Mouse (Mus musculus) urinary bladder, adult 2 months (tissue): ENCODE data around the gene Ube2g1. TPM values are rescaled to one million over a fixed set of nuclear protein-coding genes. Genes with fewer than 3 reads are reported as not detected.
"Not testable (repeated sequence)": the region's sequence is repeated elsewhere in the genome, so short reads cannot be mapped to it uniquely, and the experiment has no call there.

Experiments
- DNase-seq: peaks from one replicate; pipeline ENCODE4 v3.0.0; 2022; ENCODE audit warnings: low spot score
- polyA plus RNA-seq: library from polyadenylated mRNA; depleted of rRNA; stranded (reverse); fragments of >200 nt; gene quantifications from 2 replicates; pipeline ENCODE4 v1.2.3, GENCODE M21; 2012; rRNA removed

Ube2g1 gene
- polyA plus RNA-seq, 1 experiment: 32.1 TPM

DNA sequence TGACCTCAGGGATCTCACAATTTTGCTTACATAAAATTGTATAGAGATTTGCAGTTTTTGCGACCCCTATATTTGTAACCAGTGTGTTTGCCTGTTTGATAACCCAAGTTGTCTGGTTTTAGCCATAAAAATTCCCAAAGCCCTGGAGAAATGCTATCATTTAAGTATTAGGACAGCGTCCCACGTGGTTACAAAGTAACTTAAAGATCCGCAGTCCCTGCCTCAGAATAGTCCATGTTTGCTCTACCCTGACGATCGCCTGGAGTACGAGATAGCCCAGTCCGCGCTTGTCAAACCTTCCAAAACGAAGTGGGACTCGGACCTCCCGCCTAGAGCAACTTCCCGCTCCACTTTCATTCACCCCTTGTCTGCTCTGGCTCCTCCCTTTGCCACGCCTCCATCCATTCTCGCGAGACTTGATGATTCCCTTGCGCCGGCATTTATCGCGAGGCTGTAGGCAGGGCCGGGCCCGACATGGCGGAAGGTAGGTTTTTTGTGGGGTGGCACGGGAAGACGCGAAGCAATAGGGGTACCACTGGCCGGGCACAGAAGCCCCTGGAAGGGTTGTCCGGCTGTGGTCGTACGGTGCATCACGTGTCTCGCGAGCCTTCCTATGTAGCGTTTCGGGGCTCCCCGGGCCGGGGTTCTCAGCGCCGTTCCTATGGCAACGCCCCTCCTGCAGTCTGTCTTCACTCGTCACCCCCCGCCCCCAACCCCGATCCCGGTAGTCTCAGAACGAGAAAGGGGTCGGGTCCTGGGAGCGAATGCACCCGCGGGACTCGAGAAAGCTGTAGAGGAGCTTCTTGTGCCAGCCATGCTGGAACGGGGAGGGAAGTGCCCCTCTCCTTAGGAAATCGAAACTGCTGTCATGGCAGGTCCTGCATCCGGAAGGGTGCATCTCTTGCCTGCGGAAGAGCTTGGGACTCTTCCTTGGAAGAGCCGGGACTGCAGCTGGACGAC is 82.7 kb downstream of the Ube2g1 start, which contains the start of gene Ankfy1:
Gene Ankfy1, plus strand, starts transcription at position 456 of the 960 bp plus-strand sequence.
- peak; percentile 93 for DNase-seq

DNA sequence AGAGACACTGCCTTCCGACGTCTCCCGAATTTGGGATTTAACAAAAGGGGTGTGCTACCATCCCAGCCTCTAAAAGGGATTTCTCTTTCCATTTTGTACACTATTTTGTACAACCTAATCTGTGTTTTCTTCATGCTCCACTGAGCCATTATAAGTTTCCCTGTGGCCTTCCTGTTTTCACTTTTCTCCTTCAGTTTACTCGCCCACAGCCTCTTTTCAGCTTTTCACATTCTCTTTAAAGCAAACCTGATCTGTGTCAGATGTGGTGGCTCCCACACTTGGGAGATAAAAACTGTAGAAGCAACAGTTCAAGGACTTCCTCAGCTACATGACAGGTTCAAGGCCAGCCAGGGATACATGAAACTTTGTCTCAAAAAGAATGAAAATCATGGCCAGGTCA is 85.3 kb downstream of the Ube2g1 start:
- DNase-seq: no peak

GRCm38 (mm10) chr11:72695025-72695424 is 87.9 kb downstream of the Ube2g1 start:
- no peak for DNase-seq

DNA sequence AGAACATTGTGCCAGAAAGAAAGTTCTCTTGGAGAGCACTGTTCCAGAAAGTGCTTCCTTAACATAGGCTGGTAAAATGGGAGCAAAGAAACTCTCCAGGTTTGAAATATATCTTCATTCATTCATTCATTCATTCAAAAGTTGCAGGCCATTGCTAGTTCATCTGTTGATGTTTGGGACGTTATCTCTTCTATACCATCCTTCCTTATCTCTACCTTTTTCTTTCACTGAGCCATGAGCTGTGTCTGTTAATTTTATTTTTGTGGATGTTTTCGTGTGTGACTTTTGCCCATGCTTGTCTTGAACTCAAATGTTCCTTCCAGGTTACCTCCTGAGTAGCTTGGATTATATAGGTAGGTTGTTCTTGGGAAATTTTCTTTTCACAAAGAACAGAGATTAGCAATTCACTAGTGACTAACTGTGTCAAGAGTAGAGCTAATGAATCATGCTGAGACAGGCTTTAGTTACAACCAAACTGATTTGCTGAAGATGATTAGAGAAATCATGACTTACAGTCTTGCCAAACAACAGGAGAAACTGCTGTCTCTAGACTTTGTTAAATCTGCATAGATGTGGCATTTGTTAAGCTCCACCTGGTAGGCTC is 89.4 kb downstream of the Ube2g1 start:
- no peak for DNase-seq

DNA sequence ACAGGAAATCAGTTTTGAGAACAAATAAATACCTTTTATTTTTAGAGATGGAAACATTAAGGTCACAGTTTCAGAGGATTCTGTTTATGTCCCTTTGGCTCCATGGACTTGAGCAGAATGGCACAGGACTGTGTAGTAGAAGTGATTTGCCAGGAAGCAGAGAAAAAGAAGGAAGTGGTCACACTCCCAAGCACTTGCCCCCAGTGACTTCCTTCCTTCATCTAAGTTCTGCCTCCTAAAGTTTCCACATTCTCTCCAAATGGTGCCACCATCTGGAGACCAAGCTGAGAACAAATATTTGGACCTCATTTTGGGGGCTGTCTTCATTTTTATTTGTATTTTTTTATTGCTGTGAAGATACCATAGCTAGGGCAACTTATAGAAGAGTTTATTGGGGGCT is 90.2 kb downstream of the Ube2g1 start:
- DNase-seq: no peak

- DNase-seq: not testable (repeated sequence)
Observed at GRCm38 (mm10) chr11:72705111-72705510, 98.0 kb downstream of the Ube2g1 start.

DNA sequence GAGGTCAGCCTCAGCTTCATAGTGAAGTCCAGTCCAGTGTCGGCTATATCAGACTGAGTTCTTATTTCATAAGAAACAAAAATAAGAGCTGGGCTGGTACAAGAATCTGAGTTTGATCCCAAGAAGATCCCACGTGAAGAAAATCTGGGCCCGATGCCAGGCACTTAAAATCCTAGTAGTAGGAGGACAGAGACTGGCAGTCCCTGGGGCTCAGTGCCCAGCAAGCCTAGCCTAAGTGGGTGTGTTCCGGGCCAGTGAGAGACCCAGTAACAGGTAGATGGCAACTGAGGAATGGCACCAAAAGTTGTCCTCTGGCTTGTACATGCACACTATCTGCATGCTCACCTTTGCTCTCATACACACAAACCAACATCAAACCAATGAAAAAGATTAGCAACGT is 105.6 kb downstream of the Ube2g1 start:
- DNase-seq: no peak

- DNase-seq: no peak
Observed at GRCm38 (mm10) chr11:72718161-72718560, 111.1 kb downstream of the Ube2g1 start.

GRCm38 (mm10) chr11:72723165-72723564 is 116.1 kb downstream of the Ube2g1 start:
- DNase-seq: no peak

GRCm38 (mm10) chr11:72723871-72724270 is 116.8 kb downstream of the Ube2g1 start:
- no peak for DNase-seq

DNA sequence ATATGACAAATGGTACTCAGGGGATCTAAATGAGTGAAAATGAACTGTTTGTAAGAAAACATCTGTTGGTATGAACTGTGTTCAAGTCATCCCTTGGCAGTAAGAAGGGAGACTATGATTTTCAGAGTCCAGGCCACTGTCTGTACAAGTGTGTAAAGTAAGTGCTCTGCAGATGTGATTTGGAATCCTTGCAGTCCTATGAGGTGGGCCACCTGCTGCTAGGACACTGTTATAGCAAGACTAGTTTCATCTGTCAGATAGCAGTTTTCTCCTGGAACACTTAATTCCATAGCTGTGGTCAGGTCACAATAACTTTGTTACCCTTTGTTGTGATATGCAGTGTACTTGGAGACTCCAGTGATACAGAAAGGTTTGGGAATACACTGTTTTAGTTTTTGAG is 118.9 kb downstream of the Ube2g1 start:
- no peak for DNase-seq

GRCm38 (mm10) chr11:72733736-72734135 is 126.7 kb downstream of the Ube2g1 start:
- DNase-seq: no peak

- no peak for DNase-seq
Observed at GRCm38 (mm10) chr11:72734840-72735518, 127.9 kb downstream of the Ube2g1 start.

DNA sequence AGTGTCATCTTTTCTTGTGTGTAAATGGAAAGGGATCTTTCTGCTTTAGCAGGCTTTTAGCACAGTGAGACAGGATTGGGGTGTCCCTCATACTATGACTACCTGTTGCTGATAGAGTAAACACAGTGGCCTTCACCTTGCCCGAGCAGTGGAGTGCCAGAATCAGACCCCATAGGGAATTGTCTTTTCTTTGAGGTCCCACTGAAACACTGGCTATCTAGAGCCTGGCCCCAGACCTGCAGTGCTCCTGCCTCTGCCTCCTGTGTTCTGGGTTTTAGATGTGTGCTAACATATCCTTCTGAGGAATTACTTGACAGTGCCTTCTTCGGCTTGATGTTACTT is 128.4 kb downstream of the Ube2g1 start:
- DNase-seq: no peak

Other genes starting within 250 kb of the Ube2g1 start
- gene Tekt1, start 244.8 kb upstream of the Ube2g1 start, polyA plus RNA-seq: 0.09 and 0.17 TPM in 2 replicates
- 5.3 and 6.7 TPM in 2 replicates for gene Smtnl2, start 195.6 kb upstream of the Ube2g1 start, polyA plus RNA-seq
- gene Ggt6, start 171.8 kb upstream of the Ube2g1 start, polyA plus RNA-seq: 3.6 and 3.7 TPM in 2 replicates
- gene Mybbp1a, start 165.9 kb upstream of the Ube2g1 start, polyA plus RNA-seq: 55.1 and 75.5 TPM in 2 replicates
- gene Spns2, start 117.4 kb upstream of the Ube2g1 start, polyA plus RNA-seq: 17.9 and 20.1 TPM in 2 replicates
- gene Spns3, start 56.8 kb upstream of the Ube2g1 start, polyA plus RNA-seq: 0.45 and 0.46 TPM in 2 replicates
- 33.8 and 35.2 TPM in 2 replicates for gene Ankfy1, start 82.7 kb downstream of the Ube2g1 start, polyA plus RNA-seq
- gene Cyb5d2, start 188.9 kb downstream of the Ube2g1 start, polyA plus RNA-seq: 7.6 and 9.6 TPM in 2 replicates
- 18.3 and 24.1 TPM in 2 replicates for gene Zzef1, start 188.9 kb downstream of the Ube2g1 start, polyA plus RNA-seq